Mouse (Mus musculus) kidney, adult 2 months (tissue): ENCODE measurements at regions not wholly inside any gene's neighbourhood (a gene's known extent, or its start where the extent isn't known, plus 50 kb on each side); places are given as distances from the start of the nearest gene placed in this dataset.

Source experiments
- DNase-seq: peaks from one replicate; pipeline ENCODE4 v3.0.0; 2021
- H3K27ac ChIP-seq: fragments of 200-500 bp; 2 replicates; pipeline ENCODE4 v1.5.1; 2012; ENCODE audit warnings: low read depth, low read length, control low read depth, inconsistent platforms; ENCODE audit not compliant: insufficient read depth
- H3K27me3 ChIP-seq: fragments of 200-500 bp; replicated peaks from 2 replicates; pipeline ENCODE4 v1.6.1; 2012; ENCODE audit warnings: mild to moderate bottlenecking, moderate library complexity, low read length, inconsistent platforms; ENCODE audit not compliant: control insufficient read depth, insufficient read depth
- H3K36me3 ChIP-seq: fragments of 200-500 bp; 2 replicates; pipeline ENCODE4 v1.6.1; 2012; ENCODE audit warnings: mild to moderate bottlenecking, moderate library complexity, low read length, inconsistent platforms; ENCODE audit not compliant: control insufficient read depth, insufficient read depth
- H3K4me1 ChIP-seq: fragments of 200-500 bp; 2 replicates; pipeline ENCODE4 v1.6.1; 2011; ENCODE audit warnings: low read length; ENCODE audit not compliant: control insufficient read depth, insufficient read depth
- H3K4me3 ChIP-seq: fragments of 200-500 bp; 2 replicates; pipeline ENCODE4 v1.5.1; 2011; ENCODE audit warnings: mild to moderate bottlenecking, low read depth, low read length, control low read depth; ENCODE audit not compliant: insufficient read depth
- CTCF ChIP-seq: fragments of 200-500 bp; conservative IDR thresholded peaks from 2 replicates; pipeline ENCODE4 v1.5.1; 2011; ENCODE audit warnings: low read depth, mild to moderate bottlenecking, control low read depth, low read length, moderate library complexity, mixed read lengths; ENCODE audit not compliant: insufficient read depth, insufficient read length
- POLR2A ChIP-seq: fragments of 200-500 bp; IDR thresholded peaks from one replicate; pipeline ENCODE4 v1.6.1; 2011; ENCODE audit warnings: low read depth, low read length, control low read depth
- WGBS: fragments of 180-500 bp; shearing (Covaris S2); methylation state at CpG from one replicate; pipeline ENCODE4 v1.1.7; 2018; 5-methylcytosine and 5-hydroxymethylcytosine counted together

GRCm38 (mm10) chr16:30757556-30757955 is 158.0 kb downstream of the Fam43a start:
- H3K4me1 ChIP-seq = no peaks in the 10 kb centered on the region
- no peak for DNase-seq

GRCm38 (mm10) chr16:30758041-30758440 is 158.5 kb downstream of the Fam43a start:
- Histone ChIP-seq H3K4me1 (no peaks in the 10 kb centered on the region), H3K27ac (no peak overlapping the region), H3K27me3 (no peaks in the 10 kb centered on the region), H3K4me3 (no peak overlapping the region), H3K36me3 (no peaks in the 10 kb centered on the region)
- WGBS = 66% methylated on average over 6 of the region's 6 CpGs
- no peak for TF ChIP-seq POLR2A
- DNase-seq = peak; percentile 77

More at GRCm38 (mm10) chr16:30757556-30757955, 158.0 kb downstream of the Fam43a start:
- no peaks in the 10 kb centered on the region for H3K27me3 ChIP-seq
- H3K27ac ChIP-seq = no peak overlapping the region
- 94% methylated on average over 3 of the region's 3 CpGs for WGBS
- no peak overlapping the region for H3K4me3 ChIP-seq
- no peaks in the 10 kb centered on the region for H3K36me3 ChIP-seq
- TF ChIP-seq CTCF (no peak), POLR2A (no peak)

- no peaks in the 10 kb centered on the region for H3K27me3 ChIP-seq
- no peaks in the 10 kb centered on the region for H3K4me1 ChIP-seq
- H3K27ac ChIP-seq = no peak overlapping the region
- no peaks in the 10 kb centered on the region for H3K36me3 ChIP-seq
- WGBS = 84% methylated on average over 8 of the region's 8 CpGs
- TF ChIP-seq POLR2A (no peak), CTCF (no peak)
- no peak for DNase-seq
- no peak overlapping the region for H3K4me3 ChIP-seq
Observed at GRCm38 (mm10) chr16:30759503-30759902, 160.0 kb downstream of the Fam43a start.

- WGBS = 59% methylated on average over 8 of the region's 8 CpGs
- no peak for DNase-seq
- Histone ChIP-seq H3K4me3 (no peak overlapping the region), H3K4me1 (no peaks in the 10 kb centered on the region), H3K36me3 (no peaks in the 10 kb centered on the region), H3K27me3 (no peaks in the 10 kb centered on the region), H3K27ac (no peak overlapping the region)
- TF ChIP-seq CTCF = no peak
- no peak for TF ChIP-seq POLR2A
Observed at GRCm38 (mm10) chr16:30761201-30761710, 161.7 kb downstream of the Fam43a start.

GRCm38 (mm10) chr16:30762898-30763595 is 163.5 kb downstream of the Fam43a start:
- Histone ChIP-seq H3K36me3 (no peaks in the 10 kb centered on the region), H3K27ac (no peak overlapping the region), H3K4me1 (no peaks in the 10 kb centered on the region), H3K27me3 (no peaks in the 10 kb centered on the region), H3K4me3 (no peak overlapping the region)
- no peak for TF ChIP-seq CTCF
- TF ChIP-seq POLR2A = no peak
- no peak for DNase-seq
- 90% methylated on average over 14 of the region's 14 CpGs for WGBS

GRCm38 (mm10) chr16:30765591-30765990 is 166.1 kb downstream of the Fam43a start:
- Histone ChIP-seq H3K4me3 (no peak overlapping the region), H3K27me3 (no peaks in the 10 kb centered on the region), H3K27ac (no peak overlapping the region), H3K4me1 (no peaks in the 10 kb centered on the region), H3K36me3 (no peaks in the 10 kb centered on the region)
- TF ChIP-seq POLR2A (no peak), CTCF (no peak)
- no peak for DNase-seq
- WGBS = 88% methylated on average over 4 of the region's 4 CpGs

- H3K27ac ChIP-seq = 0 out of 2 replicates have a peak overlapping the region, but pooled peaks have one; percentile 48
- no peaks in the 10 kb centered on the region for H3K36me3 ChIP-seq
- no peaks in the 10 kb centered on the region for H3K4me1 ChIP-seq
- H3K4me3 ChIP-seq = no peak overlapping the region
- no peaks in the 10 kb centered on the region for H3K27me3 ChIP-seq
- WGBS = 33% methylated on average over 5 of the region's 5 CpGs
- TF ChIP-seq CTCF (no peak), POLR2A (no peak)
- peak; percentile 66 for DNase-seq
Observed at GRCm38 (mm10) chr16:30769007-30769442, 169.5 kb downstream of the Fam43a start.
